9 mouse cellular contexts compared by ENCODE assay signal in genomic region chr17:70943779-70944178, GRCm38 (mm10).
"Had no signal": no experiment of that assay in that cellular context is flagged by ENCODE, and none has a peak within 500 bp of the region (broad histone marks: within the 10 kb centered on the region; RNA-seq: fewer than 3 reads in every experiment).

No protein-coding gene starts in this region.

- H3K4me2 ChIP-seq: limb, embryonic 15.5 days; liver, embryonic 12.5 days; lung, embryonic 15.5 days; midbrain, embryonic 12.5 days had no signal

- H3K27ac ChIP-seq: left cerebral cortex, adult 2 months; limb, embryonic 15.5 days; liver, embryonic 12.5 days; lung, embryonic 15.5 days; midbrain, embryonic 12.5 days had no signal

- ATAC-seq: intestine, embryonic 16.5 days; liver, embryonic 12.5 days; midbrain, embryonic 16.5 days had no signal

- H3K9me3 ChIP-seq: limb, embryonic 15.5 days; liver, embryonic 12.5 days; lung, embryonic 15.5 days; midbrain, embryonic 12.5 days had no signal

- H3K27me3 ChIP-seq: limb, embryonic 15.5 days; liver, embryonic 12.5 days; lung, embryonic 15.5 days; midbrain, embryonic 12.5 days had no signal

- DNase-seq: right cerebral cortex, postnatal 14 days; thymus, postnatal 36 days had no signal

- H3K4me3 ChIP-seq: left cerebral cortex, adult 2 months; limb, embryonic 15.5 days; liver, embryonic 12.5 days; lung, embryonic 15.5 days; midbrain, embryonic 12.5 days had no signal

- H3K4me1 ChIP-seq: limb, embryonic 15.5 days; lung, embryonic 15.5 days; midbrain, embryonic 12.5 days had no signal

- H3K36me3 ChIP-seq: limb, embryonic 15.5 days; liver, embryonic 12.5 days; lung, embryonic 15.5 days; midbrain, embryonic 12.5 days had no signal

- H3K9ac ChIP-seq: limb, embryonic 15.5 days; liver, embryonic 12.5 days; lung, embryonic 15.5 days; midbrain, embryonic 12.5 days had no signal
